Mouse (Mus musculus) E14TG2a.4 (cell line): ENCODE measurements around the gene Cldn2.

Experiments
- H3K27me3 ChIP-seq: 2 replicates; pipeline ENCODE4 v1.6.1; 2014; ENCODE audit warnings: low read length, control low read depth; ENCODE audit not compliant: insufficient read depth
- H3K36me3 ChIP-seq: 2 replicates; pipeline ENCODE4 v1.6.1; 2014; ENCODE audit warnings: low read length, control low read depth; ENCODE audit not compliant: insufficient read depth
- H3K4me1 ChIP-seq: replicated peaks from 2 replicates; pipeline ENCODE4 v1.6.1; 2014; ENCODE audit warnings: low read depth, low read length, control low read depth
- H3K4me3 ChIP-seq: replicated peaks from 2 replicates; pipeline ENCODE4 v1.5.1; 2014; ENCODE audit warnings: mild to moderate bottlenecking, low read length
- H3K9me3 ChIP-seq: 2 replicates; pipeline ENCODE4 v1.6.1; 2014; ENCODE audit warnings: low read length, control low read depth
- CTCF ChIP-seq: conservative IDR thresholded peaks from 2 replicates; pipeline ENCODE4 v1.5.1; 2014; ENCODE audit warnings: low read length
- NANOG ChIP-seq: IDR thresholded peaks from 2 replicates; pipeline ENCODE4 v1.6.1; 2014; ENCODE audit warnings: borderline replicate concordance, low read length, mixed read lengths
- POU5F1 ChIP-seq: IDR thresholded peaks from 2 replicates; pipeline ENCODE4 v1.6.1; 2014; ENCODE audit warnings: low read length, borderline replicate concordance

Gene Cldn2

DNA sequence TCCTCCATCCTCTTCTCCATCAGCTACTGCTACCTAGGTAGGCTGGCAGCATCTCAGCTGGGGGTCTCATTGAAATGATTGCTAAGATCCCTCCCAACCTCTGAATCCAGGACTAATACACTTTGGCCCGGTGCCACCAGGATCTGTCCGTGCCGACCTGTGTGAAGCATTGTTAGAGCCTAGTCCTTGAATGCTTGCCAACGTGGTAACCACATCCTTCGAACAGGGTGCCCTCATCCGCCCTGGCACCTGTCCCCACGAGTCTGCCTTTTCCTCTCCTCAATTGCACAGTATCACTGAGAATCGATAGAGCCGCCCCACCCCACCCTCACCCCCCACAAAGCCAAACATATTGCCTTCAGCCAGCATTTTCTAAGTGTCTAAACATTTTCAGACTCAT is 2.8 kb upstream of the Cldn2 start:
- TF ChIP-seq CTCF (no peak), POU5F1 (no peak), NANOG (no peak)
- Histone ChIP-seq H3K27me3 (peaks cover 7% of the 10 kb centered on the region; the same call in 1 of the 2 replicates), H3K9me3 (no peaks in the 10 kb centered on the region), H3K4me1 (peaks cover 23% of the 10 kb centered on the region), H3K4me3 (no peak overlapping the region), H3K36me3 (no peaks in the 10 kb centered on the region)

DNA sequence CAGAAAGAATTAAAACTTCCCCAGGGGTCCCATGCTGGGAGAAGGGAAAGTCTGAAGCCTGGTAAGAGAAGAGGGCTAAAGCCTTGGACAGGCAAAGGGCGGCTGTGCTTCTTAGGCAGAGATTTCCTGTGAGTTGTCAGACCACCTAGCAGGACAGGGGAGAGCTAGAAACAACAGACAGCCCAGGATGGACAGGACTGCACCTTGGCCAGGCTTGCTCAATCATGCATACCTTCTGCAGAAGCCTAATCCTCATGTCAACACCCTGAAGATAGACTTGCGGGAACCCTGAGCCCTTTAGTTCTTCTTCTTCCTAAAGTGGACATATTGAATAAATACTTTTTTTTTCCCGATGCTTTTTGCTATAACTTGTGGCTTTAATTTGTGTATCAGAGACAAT is 675 bp upstream of the Cldn2 start:
- Histone ChIP-seq H3K9me3 (no peaks in the 10 kb centered on the region), H3K4me3 (no peak overlapping the region), H3K36me3 (no peaks in the 10 kb centered on the region), H3K4me1 (peaks cover 23% of the 10 kb centered on the region), H3K27me3 (peaks cover 7% of the 10 kb centered on the region; the same call in 1 of the 2 replicates)
- TF ChIP-seq NANOG (no peak), CTCF (no peak), POU5F1 (no peak)

DNA sequence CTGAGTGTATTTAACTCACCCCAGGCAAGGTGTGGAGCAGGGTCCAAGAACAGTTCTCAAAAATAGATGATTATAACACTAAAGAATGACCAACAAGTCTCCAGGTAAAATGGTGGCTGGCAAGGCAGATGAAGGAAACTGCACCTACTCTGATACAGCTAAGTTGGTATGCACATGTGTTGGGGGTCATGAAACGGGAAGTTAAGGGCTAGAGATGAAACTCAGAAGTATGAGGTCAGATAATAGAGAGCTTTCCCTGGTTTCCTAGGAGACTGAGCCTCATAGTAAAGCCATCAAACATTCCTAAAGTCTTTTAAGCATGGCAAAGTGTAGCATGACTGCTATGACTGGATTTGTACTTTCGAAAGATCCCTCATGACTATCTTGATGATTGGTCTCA is 2.4 kb downstream of the Cldn2 start:
- TF ChIP-seq NANOG (no peak), POU5F1 (no peak), CTCF (no peak)
- Histone ChIP-seq H3K36me3 (no peaks in the 10 kb centered on the region), H3K27me3 (peaks cover 7% of the 10 kb centered on the region; the same call in 1 of the 2 replicates), H3K4me3 (no peak overlapping the region), H3K9me3 (no peaks in the 10 kb centered on the region), H3K4me1 (peaks cover 22% of the 10 kb centered on the region)

DNA sequence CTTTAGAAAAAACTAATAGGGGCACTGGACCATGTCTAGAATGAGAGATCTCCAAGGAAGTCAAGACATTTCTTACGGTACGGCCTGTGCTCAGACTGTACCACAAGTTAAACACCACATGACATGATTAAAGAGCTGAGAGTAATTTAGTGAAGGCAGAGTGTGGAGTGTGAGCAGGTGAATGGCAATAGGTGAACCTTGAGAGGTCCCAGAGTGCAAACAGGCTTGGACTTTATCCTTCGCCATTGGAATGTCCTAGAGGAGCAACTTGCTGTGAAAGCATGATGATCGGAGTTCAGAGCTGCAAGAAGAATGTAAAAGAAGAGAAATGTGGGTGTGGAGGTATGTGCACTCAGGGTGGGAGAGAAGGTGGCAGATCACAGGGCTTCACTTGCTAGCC is 5.3 kb downstream of the Cldn2 start:
- H3K4me3 ChIP-seq: no peak overlapping the region
- TF ChIP-seq CTCF (no peak), NANOG (no peak), POU5F1 (no peak)
- H3K27me3 ChIP-seq: peaks cover 6% of the 10 kb centered on the region
- H3K36me3 ChIP-seq: no peaks in the 10 kb centered on the region
- peaks cover 11% of the 10 kb centered on the region; the same call in 1 of the 2 replicates for H3K4me1 ChIP-seq
- no peaks in the 10 kb centered on the region for H3K9me3 ChIP-seq

DNA sequence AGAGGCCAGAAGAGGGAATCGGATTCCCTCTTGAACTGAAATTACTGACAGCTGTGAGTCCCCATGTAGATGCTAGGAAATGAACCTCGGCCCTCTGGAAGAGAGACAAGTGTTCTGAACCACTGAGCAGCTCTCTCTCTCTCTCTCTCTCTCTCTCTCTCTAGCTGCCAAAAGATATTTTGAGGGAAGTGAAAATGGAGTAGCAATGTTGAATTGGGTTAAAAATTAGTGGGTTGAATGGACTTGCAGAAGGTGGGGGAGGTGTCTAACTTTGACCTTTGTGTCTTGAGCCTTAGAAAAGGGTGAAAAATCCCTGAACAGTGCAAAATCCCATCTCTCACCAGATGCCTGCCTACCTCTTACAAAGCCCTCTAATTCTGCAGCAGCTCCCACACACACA is 6.8 kb downstream of the Cldn2 start:
- peaks cover 3% of the 10 kb centered on the region; the same call in 1 of the 2 replicates for H3K27me3 ChIP-seq
- TF ChIP-seq CTCF: no peak
- TF ChIP-seq POU5F1: no peak
- no peak for TF ChIP-seq NANOG
- no peaks in the 10 kb centered on the region for H3K9me3 ChIP-seq
- H3K36me3 ChIP-seq: no peaks in the 10 kb centered on the region
- no peak overlapping the region for H3K4me3 ChIP-seq
- peaks cover 12% of the 10 kb centered on the region; the same call in 1 of the 2 replicates for H3K4me1 ChIP-seq

DNA sequence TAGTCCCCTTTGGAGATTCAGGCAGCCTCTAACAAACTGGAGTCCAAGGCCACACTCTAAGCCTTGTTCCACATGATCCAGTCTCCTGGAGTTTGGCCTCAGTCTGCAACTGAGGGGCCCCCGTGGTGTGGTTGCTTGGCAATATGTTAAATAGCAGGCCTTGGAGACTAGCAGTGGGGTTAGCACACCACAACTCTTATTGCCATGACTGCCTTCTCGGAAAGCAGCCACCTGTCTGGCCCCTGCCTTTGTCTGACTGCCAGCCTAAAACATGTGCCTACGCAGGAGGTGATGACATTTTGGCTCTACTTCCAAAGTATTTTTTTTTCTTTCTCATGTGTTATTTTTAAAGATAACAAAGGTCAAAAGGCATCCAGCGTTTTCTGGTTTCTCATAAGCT is 7.5 kb downstream of the Cldn2 start:
- Histone ChIP-seq H3K4me1 (peaks cover 19% of the 10 kb centered on the region), H3K36me3 (no peaks in the 10 kb centered on the region), H3K4me3 (no peak overlapping the region), H3K27me3 (no peaks in the 10 kb centered on the region; the same call in 1 of the 2 replicates), H3K9me3 (no peaks in the 10 kb centered on the region)
- TF ChIP-seq CTCF (no peak), POU5F1 (no peak), NANOG (no peak)

DNA sequence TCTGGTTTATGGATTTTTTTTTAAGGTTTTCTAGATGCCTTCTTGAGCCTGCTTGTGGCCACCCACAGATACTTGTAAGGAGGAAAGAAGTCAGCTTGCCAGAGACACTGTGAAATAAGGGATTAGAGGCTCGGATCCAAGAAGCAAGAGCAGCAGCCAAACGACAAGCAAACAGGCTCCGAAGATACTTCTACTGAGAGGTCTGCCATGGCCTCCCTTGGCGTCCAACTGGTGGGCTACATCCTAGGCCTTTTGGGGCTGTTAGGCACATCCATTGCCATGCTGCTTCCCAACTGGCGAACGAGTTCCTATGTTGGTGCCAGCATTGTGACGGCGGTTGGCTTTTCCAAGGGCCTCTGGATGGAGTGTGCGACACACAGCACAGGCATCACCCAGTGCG is 7.9 kb downstream of the Cldn2 start:
- Histone ChIP-seq H3K27me3 (no peaks in the 10 kb centered on the region; the same call in 1 of the 2 replicates), H3K36me3 (no peaks in the 10 kb centered on the region), H3K4me3 (no peak overlapping the region), H3K9me3 (no peaks in the 10 kb centered on the region), H3K4me1 (peaks cover 22% of the 10 kb centered on the region)
- TF ChIP-seq NANOG: no peak
- no peak for TF ChIP-seq POU5F1
- no peak for TF ChIP-seq CTCF

DNA sequence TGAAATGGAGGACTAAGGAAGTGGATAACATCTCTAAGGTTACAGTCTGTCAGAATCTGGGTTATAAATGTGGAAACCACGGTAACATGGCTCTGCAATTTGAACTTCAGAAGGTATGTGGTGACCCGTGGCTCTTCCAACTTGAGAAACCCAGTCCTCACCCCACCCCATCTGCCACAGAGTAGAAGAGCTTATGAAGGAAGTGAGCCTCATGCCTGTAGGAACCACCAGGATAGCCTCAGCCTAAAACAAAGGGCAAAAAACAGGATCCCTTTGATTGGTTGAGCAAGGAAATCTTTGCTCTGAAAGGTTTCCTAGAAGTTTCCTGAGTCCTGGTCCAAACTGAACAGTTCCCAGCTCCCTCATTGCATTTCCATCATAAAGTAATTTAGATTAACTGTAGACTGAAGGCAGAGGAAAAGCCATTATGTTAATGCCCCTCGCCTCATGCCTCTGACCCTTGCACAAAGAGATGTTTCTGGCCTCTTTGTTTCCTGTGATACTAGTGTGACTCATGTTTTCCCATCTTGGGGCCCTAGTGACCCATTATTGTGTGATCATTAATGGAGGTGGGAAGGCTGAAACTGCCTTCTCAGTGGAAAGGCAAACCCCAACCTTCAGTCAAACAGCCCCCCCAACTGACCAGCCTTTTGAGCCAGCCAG is 12.1 kb downstream of the Cldn2 start:
- no peak for TF ChIP-seq NANOG
- TF ChIP-seq POU5F1: no peak
- TF ChIP-seq CTCF: no peak
- Histone ChIP-seq H3K4me3 (no peak overlapping the region), H3K36me3 (no peaks in the 10 kb centered on the region), H3K27me3 (no peaks in the 10 kb centered on the region; the same call in 1 of the 2 replicates), H3K9me3 (no peaks in the 10 kb centered on the region), H3K4me1 (peaks cover 26% of the 10 kb centered on the region)
